Mouse (Mus musculus) kidney, adult 2 months (tissue): Measurements from ENCODE around the gene 4932438H23Rik.

Experiments used
- CTCF ChIP-seq: fragments of 200-500 bp; conservative IDR thresholded peaks from 2 replicates; pipeline ENCODE4 v1.5.1; 2011; ENCODE audit warnings: low read depth, mild to moderate bottlenecking, control low read depth, low read length, moderate library complexity, mixed read lengths; ENCODE audit not compliant: insufficient read depth, insufficient read length
- POLR2A ChIP-seq: fragments of 200-500 bp; IDR thresholded peaks from one replicate; pipeline ENCODE4 v1.6.1; 2011; ENCODE audit warnings: low read depth, low read length, control low read depth

DNA sequence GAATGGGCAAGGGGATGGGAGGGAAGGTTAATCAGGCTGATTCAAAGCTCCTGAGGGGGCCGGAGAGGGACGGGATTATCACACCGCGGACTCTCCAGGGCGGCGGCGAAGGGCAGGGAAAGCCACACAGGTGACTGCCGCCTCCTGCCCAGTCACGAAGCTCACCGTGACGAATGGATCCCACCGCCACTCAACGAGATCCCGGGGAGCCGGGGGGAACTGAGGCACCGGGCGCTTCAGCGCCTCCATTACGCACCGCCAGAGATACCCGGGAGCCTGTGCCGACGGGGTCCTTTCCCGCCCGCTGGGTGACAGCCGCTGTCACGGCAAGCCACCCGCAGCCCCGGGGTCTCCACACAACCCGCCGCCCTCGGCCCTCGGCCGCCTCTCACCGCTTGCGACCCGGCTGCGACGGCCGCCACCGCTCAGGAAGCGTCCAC, 84.3 kb downstream of the 4932438H23Rik start:
- TF ChIP-seq POLR2A = no peak
- no peak for TF ChIP-seq CTCF
